Mouse (Mus musculus) heart, postnatal 0 days (tissue): ENCODE measurements around the gene Angptl1. TPM values are rescaled to one million over a fixed set of nuclear protein-coding genes. Genes with fewer than 3 reads are reported as not detected.

Experiments
- ATAC-seq: fragments of 200-750 bp; cut with Nextera tagmentation; 2 replicates; pipeline ENCODE4 v1.8.0; 2017; ENCODE audit warnings: low read depth, moderate number of reproducible peaks, moderate library complexity; ENCODE audit not compliant: insufficient read depth
- DNase-seq: peaks from one replicate; pipeline ENCODE4 v3.0.0-alpha.2; 2016; ENCODE audit warnings: low spot score
- H3K27ac ChIP-seq: fragments of 300-500 bp; sonication (generic); 2 replicates; pipeline ENCODE4 v1.5.1; 2014; ENCODE audit warnings: low read depth, mild to moderate bottlenecking
- H3K27me3 ChIP-seq: fragments of 300-500 bp; sonication (generic); 2 replicates; pipeline ENCODE4 v1.6.1; 2014; ENCODE audit warnings: low read length, mixed read lengths; ENCODE audit not compliant: control insufficient read depth, insufficient read depth
- H3K36me3 ChIP-seq: fragments of 300-500 bp; sonication (generic); replicated peaks from 2 replicates; pipeline ENCODE4 v1.6.1; 2014; ENCODE audit warnings: low read length, mixed read lengths; ENCODE audit not compliant: control insufficient read depth, insufficient read depth
- H3K4me1 ChIP-seq: fragments of 300-500 bp; sonication (generic); 2 replicates; pipeline ENCODE4 v1.6.1; 2014; ENCODE audit warnings: antibody characterized with exemption; ENCODE audit not compliant: control insufficient read depth, insufficient read depth
- H3K4me2 ChIP-seq: fragments of 300-500 bp; sonication (generic); 2 replicates; pipeline ENCODE4 v1.6.1; 2014; ENCODE audit warnings: low read depth, mild to moderate bottlenecking, low read length, moderate library complexity
- H3K4me3 ChIP-seq: fragments of 300-500 bp; sonication (generic); 2 replicates; pipeline ENCODE4 v1.5.1; 2014; ENCODE audit warnings: low read depth, low read length
- H3K9ac ChIP-seq: fragments of 300-500 bp; sonication (generic); replicated peaks from 2 replicates; pipeline ENCODE4 v1.6.1; 2014; ENCODE audit warnings: low read depth, low read length, mixed read lengths
- H3K9me3 ChIP-seq: fragments of 300-500 bp; sonication (generic); replicated peaks from 2 replicates; pipeline ENCODE4 v1.6.1; 2016; ENCODE audit warnings: low read length; ENCODE audit not compliant: control insufficient read depth
- CTCF ChIP-seq: IDR thresholded peaks from 2 replicates; pipeline ENCODE4 v1.5.1; 2016; ENCODE audit warnings: antibody characterized with exemption, control low read depth, low read depth
- EP300 ChIP-seq: IDR thresholded peaks from 2 replicates; pipeline ENCODE4 v1.6.1; 2016; ENCODE audit warnings: antibody characterized with exemption, low read depth
- WGBS: fragments of 180-500 bp; shearing (Covaris S2); extraction: QIAGEN DNeasy Blood & Tissue Kit; methylation state at CpG from one replicate; pipeline ENCODE4 v1.1.7; 2014; 5-methylcytosine and 5-hydroxymethylcytosine counted together
- polyA plus RNA-seq: library from polyadenylated mRNA; unstranded; fragments of >200 nt; fragmentation: Nextera tagmentation; extraction: Ambion mirVana; gene quantifications from 2 replicates; pipeline ENCODE4 v1.2.1, GENCODE M21; 2015
- total RNA-seq: library from RNA; depleted of rRNA; stranded (reverse); fragments of >200 nt; gene quantifications from 2 replicates; pipeline ENCODE4 v1.2.3, GENCODE M21; 2014; ENCODE audit warnings: low replicate concordance; rRNA removed

Gene Angptl1
- total RNA-seq = 1.4 and 4.1 TPM in 2 replicates
- 2.2 TPM in 2 replicates for polyA plus RNA-seq

GRCm38 (mm10) chr1:156838177-156838576, at the start of gene Angptl1:
Gene Angptl1 (plus strand): TSS chr1:156838562.
- Histone ChIP-seq H3K4me3 (peak within 1 kb of the TSS; percentile 25), H3K36me3 (no peaks in the 10 kb centered on the region), H3K27me3 (no peaks in the 10 kb centered on the region), H3K9ac (peak within 1 kb of the TSS; percentile 38; the same call in 1 of the 2 replicates), H3K9me3 (no peaks in the 10 kb centered on the region), H3K4me1 (peaks cover 13% of the 10 kb centered on the region; the same call in 1 of the 2 replicates), H3K4me2 (peak within 1 kb of the TSS; percentile 53), H3K27ac (0 out of 2 replicates have a peak within 1 kb of the TSS, but pooled peaks have one; percentile 1)
- TF ChIP-seq CTCF (no peak), EP300 (no peak)
- ATAC-seq (no peak), DNase-seq (no peak)
- WGBS = 64% methylated on average over 4 of the region's 4 CpGs

GRCm38 (mm10) chr1:156789844-156790490, 48.4 kb upstream of the Angptl1 start:
- no peaks in the 10 kb centered on the region for H3K9me3 ChIP-seq
- ATAC-seq = no peak
- DNase-seq = no peak
- H3K4me2 ChIP-seq = no peak overlapping the region
- WGBS = 56% methylated on average over 5 of the region's 5 CpGs
- 0 out of 2 replicates have a peak, but pooled peaks cover 5% of the 10 kb centered on the region for H3K4me1 ChIP-seq
- TF ChIP-seq EP300 (no peak), CTCF (no peak)
- no peak overlapping the region for H3K4me3 ChIP-seq
- H3K36me3 ChIP-seq = no peaks in the 10 kb centered on the region
- H3K27me3 ChIP-seq = no peaks in the 10 kb centered on the region
- no peak overlapping the region for H3K27ac ChIP-seq
- H3K9ac ChIP-seq = no peak overlapping the region

DNA sequence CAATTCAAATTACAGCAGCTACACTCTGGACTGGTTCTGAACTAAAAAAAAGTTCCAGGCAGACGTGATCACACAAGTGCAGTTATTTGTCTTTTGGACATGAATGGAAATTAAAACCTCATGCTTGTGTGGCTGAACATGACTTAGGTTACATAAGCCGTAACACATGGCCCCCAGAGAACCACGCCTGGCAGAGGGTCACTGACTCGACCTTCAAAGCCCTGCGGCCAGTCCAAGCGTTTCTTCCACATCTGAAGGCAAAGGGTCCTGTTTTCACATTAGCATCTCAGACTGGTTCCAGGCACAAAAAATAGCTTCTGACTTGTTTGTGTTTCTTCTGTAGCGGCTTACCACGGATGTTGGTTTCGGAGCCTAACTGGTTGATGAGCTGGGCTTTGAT, 42.1 kb upstream of the Angptl1 start:
- H3K9me3 ChIP-seq = no peaks in the 10 kb centered on the region
- no peak overlapping the region for H3K27ac ChIP-seq
- no peak for TF ChIP-seq CTCF
- no peak for TF ChIP-seq EP300
- DNase-seq (no peak), ATAC-seq (no peak)
- no peaks in the 10 kb centered on the region for H3K27me3 ChIP-seq
- no peaks in the 10 kb centered on the region for H3K36me3 ChIP-seq
- no peaks in the 10 kb centered on the region for H3K4me1 ChIP-seq
- 70% methylated on average over 9 of the region's 9 CpGs for WGBS
- H3K4me2 ChIP-seq = no peak overlapping the region
- H3K4me3 ChIP-seq = no peak overlapping the region
- H3K9ac ChIP-seq = no peak overlapping the region

- no peaks in the 10 kb centered on the region for H3K4me1 ChIP-seq
- no peaks in the 10 kb centered on the region for H3K27me3 ChIP-seq
- H3K9ac ChIP-seq = no peak overlapping the region
- WGBS = 63% methylated on average over 6 of the region's 6 CpGs
- H3K27ac ChIP-seq = no peak overlapping the region
- no peak overlapping the region for H3K4me2 ChIP-seq
- no peak for DNase-seq
- H3K36me3 ChIP-seq = 0 out of 2 replicates have a peak, but pooled peaks cover 7% of the 10 kb centered on the region
- no peak for ATAC-seq
- no peak overlapping the region for H3K4me3 ChIP-seq
- TF ChIP-seq EP300 (no peak), CTCF (no peak)
- H3K9me3 ChIP-seq = no peaks in the 10 kb centered on the region
These were observed 37.1 kb upstream of the Angptl1 start for GRCm38 (mm10) chr1:156801276-156801675.

GRCm38 (mm10) chr1:156808332-156808731, 30.0 kb upstream of the Angptl1 start:
- Histone ChIP-seq H3K27ac (no peak overlapping the region), H3K9me3 (no peaks in the 10 kb centered on the region), H3K4me2 (no peak overlapping the region), H3K4me1 (no peaks in the 10 kb centered on the region), H3K4me3 (no peak overlapping the region), H3K36me3 (peaks cover 16% of the 10 kb centered on the region; the same call in 1 of the 2 replicates), H3K27me3 (no peaks in the 10 kb centered on the region), H3K9ac (no peak overlapping the region)
- TF ChIP-seq CTCF (no peak), EP300 (no peak)
- no peak for ATAC-seq
- 80% methylated on average over 10 of the region's 10 CpGs for WGBS
- DNase-seq = no peak

DNA sequence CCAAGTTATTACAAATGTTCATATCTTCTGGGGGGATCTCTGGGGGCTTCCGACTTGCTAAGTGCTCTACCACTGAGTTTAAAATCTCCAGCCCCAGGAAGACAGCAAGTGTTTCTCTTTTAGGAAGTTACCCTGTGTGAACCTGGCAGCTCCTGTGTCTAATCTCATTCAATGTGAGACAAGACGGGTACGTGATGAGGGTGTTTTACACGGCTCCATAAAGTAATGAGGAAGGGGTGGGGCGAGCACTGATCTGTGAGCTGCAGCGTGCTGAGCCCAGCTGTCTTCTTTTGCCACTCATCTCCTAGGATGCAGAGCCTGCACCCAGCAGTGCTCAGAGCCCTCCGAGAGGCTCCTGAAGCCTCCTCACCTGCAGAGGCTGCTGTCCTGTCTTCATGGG, 26.4 kb upstream of the Angptl1 start:
- 59% methylated on average over 7 of the region's 7 CpGs for WGBS
- no peak for TF ChIP-seq EP300
- TF ChIP-seq CTCF = no peak
- no peak overlapping the region for H3K27ac ChIP-seq
- no peak for DNase-seq
- no peaks in the 10 kb centered on the region for H3K4me1 ChIP-seq
- H3K9ac ChIP-seq = no peak overlapping the region
- ATAC-seq = no peak
- H3K36me3 ChIP-seq = peaks cover 16% of the 10 kb centered on the region
- H3K27me3 ChIP-seq = no peaks in the 10 kb centered on the region
- no peak overlapping the region for H3K4me2 ChIP-seq
- no peaks in the 10 kb centered on the region for H3K9me3 ChIP-seq
- no peak overlapping the region for H3K4me3 ChIP-seq
